Mouse (Mus musculus): Measurements from ENCODE around the gene Baz2a.

Baz2a gene

DNA sequence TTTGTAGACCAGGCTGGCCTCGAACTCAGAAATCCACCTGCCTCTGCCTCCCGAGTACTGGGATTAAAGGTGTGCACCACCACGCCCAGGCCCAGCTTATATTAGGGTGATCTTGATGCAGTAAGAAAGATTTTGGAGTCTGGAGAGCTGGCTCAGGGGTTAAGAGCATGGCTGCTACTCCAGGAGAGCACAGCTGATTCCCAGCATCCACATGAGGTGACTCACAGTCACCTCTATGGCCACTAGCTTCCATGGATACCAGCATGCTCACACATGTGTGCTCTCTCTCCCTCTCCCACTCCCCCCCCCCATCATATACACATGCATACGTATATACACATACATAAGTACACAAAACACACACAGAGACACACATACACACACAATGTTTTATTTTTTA lies 85.9 kb downstream of the Baz2a start:
- DNase-seq (ENCODE audit: low spot score), result no peak
